ENCODE assay signal across 9 mouse cellular contexts in the genomic region with DNA sequence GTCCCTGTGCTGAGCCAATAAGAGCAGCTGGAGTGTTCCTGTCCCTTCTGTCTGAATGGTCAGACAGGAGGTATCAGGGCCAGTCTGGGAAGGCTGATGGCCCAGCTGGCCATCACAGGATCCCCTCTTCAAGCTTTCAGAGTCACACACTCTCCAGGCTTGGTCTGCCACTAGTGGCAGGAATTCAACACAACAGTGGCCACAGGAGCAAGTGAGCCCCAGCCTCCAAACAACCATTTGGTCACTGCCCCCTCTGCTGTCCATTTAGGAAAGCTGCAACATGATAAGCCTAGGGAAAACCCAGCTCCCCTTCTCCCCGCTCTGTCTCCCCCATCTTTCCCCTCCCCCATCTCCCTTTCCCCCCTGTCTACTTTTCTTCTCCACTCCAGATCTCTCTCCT. TPM values are rescaled to one million over a fixed set of nuclear protein-coding genes. Genes with fewer than 3 reads are reported as not detected.
DNase-seq lines count a peak whose midpoint lies in the region; ATAC-seq and TF ChIP-seq lines count a peak whose summit lies in the region.
"Had no signal": no experiment of that assay in that cellular context is flagged by ENCODE, and none has a peak within 500 bp of the region (broad histone marks: within the 10 kb centered on the region; RNA-seq: fewer than 3 reads in every experiment).

No protein-coding gene starts in this region.

- H3K9me3 ChIP-seq in kidney, embryonic 16.5 days (ENCODE audit: low read length) = no peaks in the 10 kb centered on the region
- H3K9me3 ChIP-seq in ES-E14 (ENCODE audit: control insufficient read depth, insufficient read depth, low read depth, low read length) = no peaks in the 10 kb centered on the region
- peaks cover 46% of the 10 kb centered on the region for H3K9me3 ChIP-seq in forebrain, embryonic 13.5 days (replicated peaks)

- no peaks in the 10 kb centered on the region for H3K36me3 ChIP-seq in kidney, embryonic 16.5 days (ENCODE audit: insufficient read depth, low read length)
- no peaks in the 10 kb centered on the region for H3K36me3 ChIP-seq in ES-E14 (ENCODE audit: control insufficient read depth, insufficient read depth, low read length, poor library complexity, severe bottlenecking)
- H3K36me3 ChIP-seq in forebrain, embryonic 13.5 days (ENCODE audit: poor library complexity, severe bottlenecking) = no peaks in the 10 kb centered on the region

- no peak overlapping the region for H3K9ac ChIP-seq in kidney, embryonic 16.5 days (replicated peaks; ENCODE audit: low read length)
- H3K9ac ChIP-seq in ES-E14 (ENCODE audit: insufficient read depth, low read depth, low read length, poor library complexity, severe bottlenecking) = no peak overlapping the region
- no peak overlapping the region for H3K9ac ChIP-seq in forebrain, embryonic 13.5 days

- no peaks in the 10 kb centered on the region for H3K27me3 ChIP-seq in kidney, embryonic 16.5 days (ENCODE audit: insufficient read depth, low read length)
- H3K27me3 ChIP-seq in forebrain, embryonic 13.5 days = no peaks in the 10 kb centered on the region

- H3K4me3 ChIP-seq in kidney, embryonic 16.5 days (ENCODE audit: low read length) = no peak overlapping the region
- H3K4me3 ChIP-seq in ES-E14 (ENCODE audit: insufficient read depth in 1 of 2, low read depth in 1 of 2, low read length in 2 of 2, poor library complexity in 1 of 2, severe bottlenecking in 1 of 2) = no peak overlapping the region
- no peak overlapping the region for H3K4me3 ChIP-seq in forebrain, embryonic 13.5 days

- H3K4me2 ChIP-seq in kidney, embryonic 16.5 days (replicated peaks; ENCODE audit: low read depth, low read length) = no peak overlapping the region
- H3K4me2 ChIP-seq in forebrain, embryonic 13.5 days = no peak overlapping the region

- in situ Hi-C loops in ES-E14 (cut with MboI; ENCODE audit: low sequenced_read_pairs in 2 of 2, unreplicated experiment in 2 of 2) = no loop called here

- WGBS in kidney, embryonic 16.5 days = 67% methylated on average over 1 of the region's 1 CpGs
- WGBS in forebrain, embryonic 13.5 days = 73% methylated on average over 1 of the region's 1 CpGs

- ATAC-seq in kidney, embryonic 16.5 days (ENCODE audit: low FRiP score, low TSS enrichment) = no peak; the same call in 1 of the 2 replicates
- ATAC-seq in forebrain, embryonic 13.5 days = no peak

- DNase-seq in kidney, adult 11 months = peak; percentile 9
- peak; percentile 53 for DNase-seq in ES-E14 (ENCODE audit: low read depth, low spot score)
- DNase-seq in adrenal gland, postnatal 36 days = peak; percentile 1 to 8
- peak; percentile 30 for DNase-seq in kidney, postnatal 14 days
- peak; percentile 48 for DNase-seq in testis, postnatal 10 days (ENCODE audit: low spot score)
- DNase-seq in thymus, postnatal 0 days (ENCODE audit: low spot score) = no peak

- no peaks in the 10 kb centered on the region for H3K4me1 ChIP-seq in kidney, embryonic 16.5 days (ENCODE audit: insufficient read depth, low read length)
- H3K4me1 ChIP-seq in ES-E14 (ENCODE audit: control insufficient read depth in 2 of 2, insufficient read depth in 2 of 2, low read length in 2 of 2, poor library complexity in 1 of 2) = no peaks in the 10 kb centered on the region
- H3K4me1 ChIP-seq in forebrain, embryonic 13.5 days = no peaks in the 10 kb centered on the region

- H3K27ac ChIP-seq in kidney, embryonic 16.5 days (ENCODE audit: low read length) = no peak overlapping the region
- no peak overlapping the region for H3K27ac ChIP-seq in ES-E14 (ENCODE audit: insufficient read depth, low read depth, low read length, poor library complexity, severe bottlenecking)
- no peak overlapping the region for H3K27ac ChIP-seq in forebrain, embryonic 13.5 days

TF ChIP-seq in ES-E14, 5 proteins besides CTCF, POLR2A, EP300 and RAD21:
- TF ChIP-seq ZC3H11A (IDR thresholded peaks at IDR 0.05; ENCODE audit: borderline replicate concordance, low read depth, low read length) (peak; percentile 89), CHD2 (IDR thresholded peaks at IDR 0.05; ENCODE audit: low read depth, low read length) (no peak)

RNA-seq across cellular contexts. Expression of a gene that starts 1.5 kb away (rescaled TPM):
- 0.40 and 0.59 TPM in 2 replicates for polyA plus RNA-seq in kidney, embryonic 16.5 days (2015; fragmentation: Nextera tagmentation; extraction: Ambion mirVana)
- 0.74 and 1.7 TPM in 2 replicates for total RNA-seq in ES-E14 (2012; rRNA removed)
- total RNA-seq in adrenal gland, postnatal 36 days (2021) = 1 to 10 TPM in 1 of 2 experiments, not detected in 1; 1.0 TPM
- polyA plus RNA-seq in forebrain, embryonic 13.5 days (2015; fragmentation: Nextera tagmentation; extraction: Ambion mirVana) = 0.21 and 0.71 TPM in 2 replicates
- 0.30 and 0.32 TPM in 2 replicates for polyA plus RNA-seq in thymus, postnatal 0 days (2015; fragmentation: Nextera tagmentation; extraction: Ambion mirVana)

RNA-seq across cellular contexts. Expression of a gene that starts 29.4 kb away (rescaled TPM):
- not detected in 2 replicates for polyA plus RNA-seq in kidney, embryonic 16.5 days (2015; fragmentation: Nextera tagmentation; extraction: Ambion mirVana)
- not detected in 2 replicates for total RNA-seq in ES-E14 (2012; rRNA removed)
- 1 to 10 TPM; 1.7 to 3.0 TPM for total RNA-seq in adrenal gland, postnatal 36 days (2021)
- polyA plus RNA-seq in forebrain, embryonic 13.5 days (2015; fragmentation: Nextera tagmentation; extraction: Ambion mirVana) = not detected in 2 replicates
- 0.12 and 0.16 TPM in 2 replicates for polyA plus RNA-seq in thymus, postnatal 0 days (2015; fragmentation: Nextera tagmentation; extraction: Ambion mirVana)
- polyA plus RNA-seq: embryonic facial prominence, embryonic 11.5 days had no signal
